Mouse (Mus musculus): ENCODE measurements around the gene Ncoa3. TPM values are rescaled to one million over a fixed set of nuclear protein-coding genes. Genes with fewer than 3 reads are reported as not detected.
A peak's percentile ranks its signal among the peaks of the same experiment; 100 is the strongest.

The Ncoa3 gene
- polyA plus RNA-seq, 1 experiment from 2014 or later: 3.9 TPM

DNA sequence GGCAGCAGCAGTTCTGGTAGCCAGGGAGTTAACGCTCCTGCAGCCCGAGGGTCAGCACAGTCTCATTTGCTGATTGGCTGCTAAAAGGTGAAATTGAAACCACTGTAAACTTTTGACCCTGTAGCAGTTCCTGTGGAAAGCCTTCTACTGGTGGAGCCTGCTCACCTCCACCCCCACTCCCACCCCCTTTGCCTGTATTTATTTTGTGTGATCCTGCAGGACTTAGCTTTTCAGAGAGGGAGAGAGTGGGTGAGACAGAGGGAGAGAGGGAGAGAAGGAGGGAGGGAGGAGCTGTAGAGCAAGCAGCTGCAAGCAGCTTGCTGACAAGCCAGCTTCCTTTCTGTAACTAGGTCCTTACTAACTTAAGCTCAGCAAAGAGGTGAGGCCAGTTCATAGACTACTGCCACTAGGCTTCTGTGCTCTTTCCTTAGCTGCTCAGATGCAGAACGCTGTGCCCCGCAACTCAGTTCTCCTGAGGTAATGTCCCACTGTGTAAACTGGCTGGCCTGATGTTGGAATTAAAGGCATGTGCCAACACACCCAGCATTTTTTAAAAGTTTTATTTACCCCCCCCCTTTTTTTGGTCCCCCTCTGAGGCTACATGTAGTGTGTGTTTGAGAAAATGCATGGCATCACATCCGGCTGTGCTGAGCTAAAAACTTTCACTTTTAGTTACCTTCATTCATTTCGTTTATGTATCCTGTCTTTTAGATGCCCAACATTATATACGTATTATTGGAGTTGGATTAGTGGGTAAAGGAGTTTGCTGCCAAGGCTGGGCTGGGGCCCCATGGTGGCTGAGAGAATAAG is 38.9 kb downstream of the Ncoa3 start:
- ATAC-seq (peak; percentile 94), DNase-seq (peak; percentile 66)
- 24% methylated on average over 7 of the region's 7 CpGs for WGBS (ENCODE audit: insufficient replicate concordance)
- no peaks in the 10 kb centered on the region for H3K36me3 ChIP-seq (replicated peaks; ENCODE audit: insufficient read depth, low read length)
- H3K4me1 ChIP-seq (ENCODE audit: insufficient read depth): peaks cover 24% of the 10 kb centered on the region
- no peaks in the 10 kb centered on the region for H3K9me3 ChIP-seq (ENCODE audit: low read length)
- H3K4me2 ChIP-seq (ENCODE audit: low read depth, low read length): peak overlapping the region; percentile 66
- peak overlapping the region; percentile 24 for H3K4me3 ChIP-seq (ENCODE audit: low read depth, low read length)
- no peaks in the 10 kb centered on the region for H3K27me3 ChIP-seq (ENCODE audit: insufficient read depth, low read length)
- H3K27ac ChIP-seq (ENCODE audit: low read depth): peak overlapping the region; percentile 81
- H3K9ac ChIP-seq (replicated peaks): no peak overlapping the region; the same call in 1 of the 2 replicates
- TF ChIP-seq EP300 (IDR thresholded peaks at IDR 0.05; ENCODE audit: low read depth) (no peak), CTCF (IDR thresholded peaks at IDR 0.05; ENCODE audit: low read depth) (no peak)

DNA sequence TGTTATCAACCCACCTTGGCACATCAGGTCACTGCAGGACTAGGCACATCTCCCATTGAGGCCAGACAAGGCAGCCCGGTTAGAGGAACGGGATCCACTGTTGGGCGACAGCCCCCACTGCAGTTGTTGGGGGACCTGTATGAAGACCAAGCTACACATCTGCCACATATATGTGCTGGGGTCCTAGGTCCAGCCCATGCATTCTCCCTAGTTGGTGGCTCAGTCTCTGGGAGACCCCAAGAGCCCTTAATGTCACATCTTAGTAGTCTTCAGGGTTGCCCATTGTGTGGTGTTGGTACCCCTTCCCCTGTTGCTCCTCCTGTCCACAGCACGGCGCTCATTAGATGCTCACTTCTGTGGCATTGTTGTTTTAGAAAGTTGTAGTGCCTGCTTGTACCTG is 40.2 kb downstream of the Ncoa3 start:
- no peak overlapping the region for H3K27ac ChIP-seq (ENCODE audit: low read depth)
- peaks cover 3% of the 10 kb centered on the region; the same call in 1 of the 2 replicates for H3K36me3 ChIP-seq (replicated peaks; ENCODE audit: insufficient read depth, low read length)
- H3K4me3 ChIP-seq (ENCODE audit: low read depth, low read length): no peak overlapping the region
- DNase-seq: no peak
- H3K4me2 ChIP-seq (ENCODE audit: low read depth, low read length): no peak overlapping the region
- H3K9me3 ChIP-seq (ENCODE audit: low read length): no peaks in the 10 kb centered on the region
- 74% methylated on average over 5 of the region's 5 CpGs for WGBS (ENCODE audit: insufficient replicate concordance)
- no peak for ATAC-seq
- H3K4me1 ChIP-seq (ENCODE audit: insufficient read depth): peaks cover 24% of the 10 kb centered on the region
- no peak for TF ChIP-seq EP300 (IDR thresholded peaks at IDR 0.05; ENCODE audit: low read depth)
- TF ChIP-seq CTCF (IDR thresholded peaks at IDR 0.05; ENCODE audit: low read depth): no peak
- no peak overlapping the region for H3K9ac ChIP-seq (replicated peaks)
- no peaks in the 10 kb centered on the region for H3K27me3 ChIP-seq (ENCODE audit: insufficient read depth, low read length)

DNA sequence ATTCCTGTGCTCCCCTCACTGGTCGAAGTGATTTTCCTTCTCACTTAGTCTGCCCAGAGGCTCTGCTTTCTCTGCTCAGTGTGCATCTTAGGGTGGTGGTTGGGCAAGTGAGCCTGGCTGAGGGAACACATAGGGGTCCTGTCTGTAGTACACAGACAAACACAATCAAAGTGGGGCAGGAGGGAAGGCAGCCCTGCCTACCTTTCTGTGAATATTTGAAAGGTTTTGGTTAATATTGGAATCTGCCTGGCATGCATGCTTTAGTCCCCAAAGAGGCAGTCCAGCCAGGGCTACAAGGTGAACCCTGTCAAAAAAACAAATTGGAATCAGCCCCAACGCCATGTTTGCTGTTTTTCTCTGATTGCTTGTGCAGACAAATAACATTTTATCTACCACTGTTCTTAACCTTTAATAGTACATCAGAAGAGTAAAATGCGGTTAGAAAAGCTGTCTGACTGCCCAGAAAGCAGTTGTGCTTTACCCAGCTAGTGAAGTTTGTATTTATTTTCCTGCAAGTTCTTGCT is 42.6 kb downstream of the Ncoa3 start:
- ATAC-seq (no peak), DNase-seq (no peak)
- Histone ChIP-seq H3K27me3 (ENCODE audit: insufficient read depth, low read length) (no peaks in the 10 kb centered on the region), H3K4me2 (ENCODE audit: low read depth, low read length) (peak overlapping the region; percentile 51; the same call in 1 of the 2 replicates), H3K4me1 (ENCODE audit: insufficient read depth) (peaks cover 21% of the 10 kb centered on the region), H3K4me3 (ENCODE audit: low read depth, low read length) (no peak overlapping the region), H3K36me3 (replicated peaks; ENCODE audit: insufficient read depth, low read length) (peaks cover 3% of the 10 kb centered on the region; the same call in 1 of the 2 replicates), H3K9ac (replicated peaks) (no peak overlapping the region), H3K27ac (ENCODE audit: low read depth) (peak overlapping the region; percentile 84), H3K9me3 (ENCODE audit: low read length) (no peaks in the 10 kb centered on the region)
- 46% methylated on average over 3 of the region's 3 CpGs for WGBS (ENCODE audit: insufficient replicate concordance)
- no peak for TF ChIP-seq EP300 (IDR thresholded peaks at IDR 0.05; ENCODE audit: low read depth)

DNA sequence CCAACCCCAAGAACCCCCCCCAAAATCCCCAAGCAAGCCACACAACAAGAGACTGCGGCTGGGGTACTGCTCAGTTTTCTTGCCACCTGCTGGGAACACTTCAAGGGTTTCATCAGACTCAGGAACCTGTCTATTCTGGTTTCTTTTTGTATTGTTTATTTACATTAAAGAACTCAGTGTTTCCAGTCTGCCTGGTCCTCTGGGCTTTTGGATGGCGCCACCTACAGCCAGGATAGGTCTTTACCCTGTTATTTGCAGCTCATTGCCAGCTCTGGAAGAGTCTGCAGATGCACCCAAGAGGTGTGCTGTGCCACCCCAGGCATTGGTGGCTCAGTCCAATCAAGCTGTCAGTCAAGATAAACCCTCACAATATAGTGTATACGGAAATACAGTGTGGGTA is 43.3 kb downstream of the Ncoa3 start:
- DNase-seq (peak; percentile 76), ATAC-seq (peak; percentile 40)
- TF ChIP-seq CTCF (IDR thresholded peaks at IDR 0.05; ENCODE audit: low read depth) (peak; percentile 80), EP300 (IDR thresholded peaks at IDR 0.05; ENCODE audit: low read depth) (no peak)
- no peak overlapping the region for H3K9ac ChIP-seq (replicated peaks)
- WGBS (ENCODE audit: insufficient replicate concordance): 45% methylated on average over 3 of the region's 3 CpGs
- no peak overlapping the region for H3K4me3 ChIP-seq (ENCODE audit: low read depth, low read length)
- peak overlapping the region; percentile 51 for H3K4me2 ChIP-seq (ENCODE audit: low read depth, low read length)
- H3K4me1 ChIP-seq (ENCODE audit: insufficient read depth): peaks cover 21% of the 10 kb centered on the region
- H3K27ac ChIP-seq (ENCODE audit: low read depth): peak overlapping the region; percentile 84
- no peaks in the 10 kb centered on the region for H3K9me3 ChIP-seq (ENCODE audit: low read length)
- H3K27me3 ChIP-seq (ENCODE audit: insufficient read depth, low read length): no peaks in the 10 kb centered on the region
- peaks cover 3% of the 10 kb centered on the region; the same call in 1 of the 2 replicates for H3K36me3 ChIP-seq (replicated peaks; ENCODE audit: insufficient read depth, low read length)

DNA sequence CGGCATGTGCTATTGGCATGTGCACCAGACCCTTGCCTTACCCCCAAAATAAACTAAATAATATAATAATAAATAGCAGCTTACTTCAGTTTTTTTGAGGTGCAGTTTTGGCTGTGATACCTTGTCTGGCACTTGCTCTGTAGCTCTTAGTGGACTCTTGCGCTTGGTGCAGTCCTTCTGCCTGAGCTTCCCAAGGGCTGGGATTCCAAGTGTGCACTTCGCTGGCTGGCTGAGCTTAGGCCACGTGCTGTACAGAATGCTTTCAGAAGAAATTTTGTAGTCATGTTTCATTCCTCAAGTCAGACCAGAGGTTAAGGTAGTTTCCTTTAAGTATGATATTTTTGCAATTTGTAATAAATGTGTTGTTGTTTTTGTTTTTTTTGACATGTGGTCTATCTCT is 47.2 kb downstream of the Ncoa3 start:
- 78% methylated on average over 4 of the region's 4 CpGs for WGBS (ENCODE audit: insufficient replicate concordance)
- TF ChIP-seq EP300 (IDR thresholded peaks at IDR 0.05; ENCODE audit: low read depth): no peak
- no peak for TF ChIP-seq CTCF (IDR thresholded peaks at IDR 0.05; ENCODE audit: low read depth)
- Histone ChIP-seq H3K27me3 (ENCODE audit: insufficient read depth, low read length) (no peaks in the 10 kb centered on the region), H3K4me2 (ENCODE audit: low read depth, low read length) (no peak overlapping the region), H3K4me3 (ENCODE audit: low read depth, low read length) (no peak overlapping the region), H3K4me1 (ENCODE audit: insufficient read depth) (peaks cover 14% of the 10 kb centered on the region), H3K9me3 (ENCODE audit: low read length) (no peaks in the 10 kb centered on the region), H3K36me3 (replicated peaks; ENCODE audit: insufficient read depth, low read length) (peaks cover 3% of the 10 kb centered on the region; the same call in 1 of the 2 replicates), H3K27ac (ENCODE audit: low read depth) (no peak overlapping the region), H3K9ac (replicated peaks) (no peak overlapping the region)
- no peak for DNase-seq
- no peak for ATAC-seq

DNA sequence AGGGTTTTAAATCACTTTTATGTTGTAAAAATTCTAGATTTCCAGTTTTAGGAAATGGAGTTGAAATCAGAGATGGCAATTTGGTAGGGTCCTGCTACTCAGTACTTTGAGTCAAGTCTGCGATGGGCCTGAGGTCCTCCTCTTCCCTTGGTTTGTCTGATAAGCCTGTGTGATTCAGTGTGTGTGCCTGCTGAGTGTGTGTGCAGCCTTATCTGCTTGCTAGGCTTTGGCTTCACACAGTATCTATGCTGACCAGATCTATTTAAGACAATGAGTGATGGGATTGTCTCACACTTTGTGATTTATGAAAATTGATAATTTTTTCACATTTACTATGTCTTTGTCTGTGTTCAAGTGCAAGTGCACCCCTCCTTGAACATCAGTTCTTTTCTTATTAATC is 50.1 kb downstream of the Ncoa3 start:
- 60% methylated on average over 1 of the region's 1 CpGs for WGBS (ENCODE audit: insufficient replicate concordance)
- Histone ChIP-seq H3K9ac (replicated peaks) (no peak overlapping the region), H3K27ac (ENCODE audit: low read depth) (no peak overlapping the region), H3K27me3 (ENCODE audit: insufficient read depth, low read length) (no peaks in the 10 kb centered on the region), H3K4me3 (ENCODE audit: low read depth, low read length) (no peak overlapping the region), H3K4me1 (ENCODE audit: insufficient read depth) (peaks cover 16% of the 10 kb centered on the region), H3K9me3 (ENCODE audit: low read length) (no peaks in the 10 kb centered on the region), H3K36me3 (replicated peaks; ENCODE audit: insufficient read depth, low read length) (peaks cover 2% of the 10 kb centered on the region; the same call in 1 of the 2 replicates), H3K4me2 (ENCODE audit: low read depth, low read length) (no peak overlapping the region)
- no peak for TF ChIP-seq CTCF (IDR thresholded peaks at IDR 0.05; ENCODE audit: low read depth)
- TF ChIP-seq EP300 (IDR thresholded peaks at IDR 0.05; ENCODE audit: low read depth): no peak
- DNase-seq: no peak
- no peak for ATAC-seq

Data from liver, postnatal 0 days (tissue).